Mouse (Mus musculus) kidney, embryonic 15.5 days (tissue): Measurements from ENCODE around the gene Cpsf4. TPM values are rescaled to one million over a fixed set of nuclear protein-coding genes. Genes with fewer than 3 reads are reported as not detected.

ENCODE experiments used
- ATAC-seq: fragments of 200-750 bp; cut with Nextera tagmentation; replicated peaks from 2 replicates; pipeline ENCODE4 v1.8.0; 2017; ENCODE audit warnings: moderate TSS enrichment; ENCODE audit not compliant: low FRiP score
- H3K27ac ChIP-seq: fragments of 300-500 bp; sonication (generic); 2 replicates; pipeline ENCODE4 v1.5.1; 2015; ENCODE audit warnings: mild to moderate bottlenecking, inconsistent platforms
- H3K27me3 ChIP-seq: fragments of 300-500 bp; sonication (generic); 2 replicates; pipeline ENCODE4 v1.6.1; 2015; ENCODE audit warnings: inconsistent platforms
- H3K36me3 ChIP-seq: fragments of 300-500 bp; sonication (generic); 2 replicates; pipeline ENCODE4 v1.6.1; 2015; ENCODE audit warnings: inconsistent platforms
- H3K4me1 ChIP-seq: fragments of 300-500 bp; sonication (generic); 2 replicates; pipeline ENCODE4 v1.6.1; 2015; ENCODE audit warnings: inconsistent platforms
- H3K4me2 ChIP-seq: fragments of 300-500 bp; sonication (generic); 2 replicates; pipeline ENCODE4 v1.6.1; 2015; ENCODE audit warnings: moderate library complexity, mild to moderate bottlenecking, inconsistent platforms
- H3K4me3 ChIP-seq: fragments of 300-500 bp; sonication (generic); replicated peaks from 2 replicates; pipeline ENCODE4 v1.5.1; 2015; ENCODE audit warnings: mild to moderate bottlenecking, inconsistent platforms
- H3K9ac ChIP-seq: fragments of 300-500 bp; sonication (generic); 2 replicates; pipeline ENCODE4 v1.6.1; 2015; ENCODE audit warnings: mild to moderate bottlenecking, inconsistent platforms
- H3K9me3 ChIP-seq: fragments of 300-500 bp; sonication (generic); replicated peaks from 2 replicates; pipeline ENCODE4 v1.6.1; 2016; ENCODE audit warnings: inconsistent platforms
- whole genome bisulfite sequencing: fragments of 180-500 bp; shearing (Covaris S2); methylation state at CpG from one replicate; pipeline ENCODE4 v1.1.7; 2015; ENCODE audit warnings: mixed read lengths; 5-methylcytosine and 5-hydroxymethylcytosine counted together
- polyA plus RNA-seq: library from polyadenylated mRNA; unstranded; fragments of >200 nt; fragmentation: Nextera tagmentation; extraction: Ambion mirVana; gene quantifications from 2 replicates; pipeline ENCODE4 v1.2.1, GENCODE M21; 2015

Cpsf4 gene
- polyA plus RNA-seq, 1 experiment from 2014 or later: 57.6 TPM

GRCm38 (mm10) chr5:145230641-145231040 lies 63.6 kb downstream of the Cpsf4 start:
- H3K27ac ChIP-seq: peak overlapping the region; percentile 86; the same call in 1 of the 2 replicates
- no peaks in the 10 kb centered on the region for H3K9me3 ChIP-seq
- peaks cover 15% of the 10 kb centered on the region for H3K4me1 ChIP-seq
- peak overlapping the region; percentile 75; the same call in 1 of the 2 replicates for H3K4me2 ChIP-seq
- H3K27me3 ChIP-seq: no peaks in the 10 kb centered on the region
- peak overlapping the region; percentile 92; the same call in 1 of the 2 replicates for H3K4me3 ChIP-seq
- peaks cover 24% of the 10 kb centered on the region for H3K36me3 ChIP-seq
- WGBS: 81% methylated on average over 4 of the region's 4 CpGs
- H3K9ac ChIP-seq: no peak overlapping the region
- no peak for ATAC-seq

GRCm38 (mm10) chr5:145231367-145231871 lies 64.4 kb downstream of the Cpsf4 start, which contains the start of gene Zfp655:
Gene Zfp655, plus strand, starts transcription at chr5:145231715.
- Histone ChIP-seq H3K27ac (peak within 1 kb of the TSS; percentile 86), H3K4me1 (peaks cover 15% of the 10 kb centered on the region), H3K36me3 (peaks cover 32% of the 10 kb centered on the region), H3K4me2 (peak within 1 kb of the TSS; percentile 75), H3K9me3 (no peaks in the 10 kb centered on the region), H3K27me3 (no peaks in the 10 kb centered on the region), H3K9ac (peak within 1 kb of the TSS; percentile 96), H3K4me3 (peak within 1 kb of the TSS; percentile 92)
- under 1% methylated on average over 42 of the region's 42 CpGs for WGBS
- ATAC-seq: peak; percentile 99

Other genes with a start within 250 kb of the Cpsf4 start
- gene Smurf1, start 201.4 kb upstream of the Cpsf4 start, polyA plus RNA-seq: 14.0 and 15.4 TPM in 2 replicates
- gene Gm4871, start 134.5 kb upstream of the Cpsf4 start, polyA plus RNA-seq: not detected in 2 replicates
- gene 1700018F24Rik, start 124.2 kb upstream of the Cpsf4 start, polyA plus RNA-seq: not detected in 2 replicates
- 138 and 140 TPM in 2 replicates for gene Arpc1a, start 83.4 kb upstream of the Cpsf4 start, polyA plus RNA-seq
- gene Kpna7, start 83.2 kb upstream of the Cpsf4 start, polyA plus RNA-seq: not detected in 2 replicates
- 294 and 313 TPM in 2 replicates for gene Arpc1b, start 53.0 kb upstream of the Cpsf4 start, polyA plus RNA-seq
- 104 and 106 TPM in 2 replicates for gene Pdap1, start 27.0 kb upstream of the Cpsf4 start, polyA plus RNA-seq
- gene Bud31, start 26.9 kb upstream of the Cpsf4 start, polyA plus RNA-seq: 196 TPM in 2 replicates
- gene Ptcd1, start 105 bp upstream of the Cpsf4 start, polyA plus RNA-seq: 16.9 and 17.4 TPM in 2 replicates
- gene Atp5j2, start 24.8 kb downstream of the Cpsf4 start, polyA plus RNA-seq: 744 and 779 TPM in 2 replicates
- 8.1 and 9.9 TPM in 2 replicates for gene Zkscan14, start 34.7 kb downstream of the Cpsf4 start, polyA plus RNA-seq
- 14.1 and 14.4 TPM in 2 replicates for gene Zkscan5, start 37.3 kb downstream of the Cpsf4 start, polyA plus RNA-seq
- gene Zfp655, start 64.5 kb downstream of the Cpsf4 start, polyA plus RNA-seq: 31.3 and 34.5 TPM in 2 replicates
- gene Zscan25, start 113.3 kb downstream of the Cpsf4 start, polyA plus RNA-seq: 0.48 and 0.61 TPM in 2 replicates
- not detected in 2 replicates for gene Cyp3a57, start 178.1 kb downstream of the Cpsf4 start, polyA plus RNA-seq